Mouse (Mus musculus) spleen, postnatal 36 days (tissue): Measurements from ENCODE around the gene 4921536K21Rik.

Source experiments
- DNase-seq, 2 experiments: peaks; one replicate each; pipeline ENCODE4 v3.0.0; 2022; ENCODE audit warnings: low spot score in 2 of 2, mixed read lengths in 1 of 2

Gene 4921536K21Rik

GRCm38 (mm10) chr11:3855846-3856245 is 39.1 kb downstream of the 4921536K21Rik start:
- DNase-seq = no peak

- DNase-seq = no peak
Observed at GRCm38 (mm10) chr11:3854156-3854555, 40.7 kb downstream of the 4921536K21Rik start.

GRCm38 (mm10) chr11:3853481-3854034 is 41.3 kb downstream of the 4921536K21Rik start:
- DNase-seq = no peak

GRCm38 (mm10) chr11:3853031-3853430 is 41.9 kb downstream of the 4921536K21Rik start:
- DNase-seq = no peak

DNA sequence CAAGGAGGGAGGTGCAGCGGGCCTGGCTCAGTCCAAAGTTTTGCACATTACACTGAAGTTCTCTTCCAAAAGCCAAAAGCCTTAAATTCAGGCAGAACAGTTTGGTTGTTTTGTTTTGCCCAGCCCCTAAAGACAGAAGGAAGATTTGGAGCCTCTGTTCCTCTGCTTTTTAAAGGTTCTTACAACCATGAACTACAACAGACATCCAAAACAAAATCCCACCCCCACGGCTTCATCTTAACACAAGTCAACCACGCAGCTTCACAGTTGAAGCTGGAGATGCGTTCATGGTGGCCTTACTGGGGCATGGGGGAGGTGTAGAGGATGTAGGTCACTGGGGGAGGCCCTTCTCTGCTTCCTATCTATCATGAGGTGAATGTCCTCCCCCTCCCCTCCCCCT is 43.0 kb downstream of the 4921536K21Rik start:
- DNase-seq = no peak

GRCm38 (mm10) chr11:3850746-3851277 is 44.1 kb downstream of the 4921536K21Rik start:
- DNase-seq = no peak

GRCm38 (mm10) chr11:3850315-3850614 is 44.6 kb downstream of the 4921536K21Rik start:
- DNase-seq = no peak

GRCm38 (mm10) chr11:3849469-3850314 is 45.2 kb downstream of the 4921536K21Rik start:
- no peak for DNase-seq

- no peak for DNase-seq
Observed at GRCm38 (mm10) chr11:3846351-3846750, 48.5 kb downstream of the 4921536K21Rik start.

DNA sequence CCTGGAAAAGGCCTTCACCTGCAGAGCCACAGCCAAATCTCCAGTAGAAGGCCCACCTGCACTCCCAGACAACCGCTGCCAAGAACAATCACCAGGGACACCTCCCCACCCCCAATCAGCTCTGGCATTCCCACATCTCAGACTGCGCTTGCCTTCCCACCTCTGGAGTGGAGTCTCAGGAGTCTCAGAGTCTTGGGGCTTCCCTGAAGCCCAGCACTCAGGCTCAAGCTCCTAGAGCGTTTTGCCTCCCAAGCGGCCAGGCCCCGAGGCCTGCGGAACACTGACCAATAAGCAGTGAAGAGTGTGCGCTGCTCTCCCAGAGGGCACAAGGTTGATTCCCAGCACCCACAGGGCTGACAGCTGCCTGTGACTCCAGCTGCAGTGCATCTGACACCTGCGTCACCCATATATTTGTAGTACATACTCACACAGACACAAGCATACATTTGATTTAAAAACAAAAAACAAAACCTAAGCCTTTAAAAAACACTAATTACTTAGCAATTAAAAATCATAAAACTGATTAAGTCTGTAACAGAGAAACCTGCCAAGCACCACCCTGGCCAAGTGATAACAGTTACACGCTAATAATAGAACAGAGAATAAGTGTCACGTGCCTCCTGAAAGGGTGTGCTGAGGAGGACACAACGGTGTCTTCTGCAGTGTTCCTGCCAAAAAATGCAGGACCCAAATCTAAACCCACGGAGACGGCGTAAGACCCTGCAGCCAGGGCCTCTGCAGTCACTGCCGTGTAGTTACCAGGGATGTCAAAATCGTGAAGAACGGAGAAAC is 50.8 kb downstream of the 4921536K21Rik start:
- no peak for DNase-seq
